Mouse (Mus musculus) ES-E14 (cell line): ENCODE results near the gene Kng2.

Experiments used
- CHD2 ChIP-seq: IDR thresholded peaks from 2 replicates; pipeline ENCODE4 v1.6.1; 2014; ENCODE audit warnings: mild to moderate bottlenecking, low read depth, low read length, inconsistent platforms
- HCFC1 ChIP-seq: IDR thresholded peaks from 2 replicates; pipeline ENCODE4 v1.6.1; 2012; ENCODE audit warnings: low read length, inconsistent platforms, borderline replicate concordance; ENCODE audit not compliant: insufficient read depth
- MAFK ChIP-seq: IDR thresholded peaks from 2 replicates; pipeline ENCODE4 v1.6.1; 2014; ENCODE audit warnings: mild to moderate bottlenecking, low read depth, low read length, inconsistent platforms; ENCODE audit not compliant: insufficient read depth
- ZC3H11A ChIP-seq: IDR thresholded peaks from 2 replicates; pipeline ENCODE4 v1.6.1; 2012; ENCODE audit warnings: low read depth, mild to moderate bottlenecking, inconsistent platforms, low read length, borderline replicate concordance
- ZNF384 ChIP-seq: IDR thresholded peaks from 2 replicates; pipeline ENCODE4 v1.6.1; 2012; ENCODE audit warnings: low read depth, low read length, inconsistent platforms

- TF ChIP-seq HCFC1 (no peak), ZC3H11A (no peak), CHD2 (no peak), ZNF384 (no peak), MAFK (no peak)
Measured at GRCm38 (mm10) chr16:22939120-22939695, 90.1 kb downstream of the Kng2 start.
